Mouse (Mus musculus) G1E-ER4 (cell line): ENCODE measurements around the gene Nadsyn1. TPM values are rescaled to one million over a fixed set of nuclear protein-coding genes. Genes with fewer than 3 reads are reported as not detected.

Source experiments
- GATA1 ChIP-seq: IDR thresholded peaks from one replicate; pipeline ENCODE4 v1.8.0; 2012; ENCODE audit warnings: low read length, inconsistent platforms
- polyA plus RNA-seq: library from polyadenylated mRNA; stranded (reverse); fragments of >175 nt; gene quantifications from 2 replicates; pipeline ENCODE4 v1.2.3, GENCODE M21; 2012

Nadsyn1 gene
- polyA plus RNA-seq, 1 experiment: 1.8 TPM

- TF ChIP-seq GATA1: no peak
These were observed 73.6 kb downstream of the Nadsyn1 start for GRCm38 (mm10) chr7:143749045-143749444.

DNA sequence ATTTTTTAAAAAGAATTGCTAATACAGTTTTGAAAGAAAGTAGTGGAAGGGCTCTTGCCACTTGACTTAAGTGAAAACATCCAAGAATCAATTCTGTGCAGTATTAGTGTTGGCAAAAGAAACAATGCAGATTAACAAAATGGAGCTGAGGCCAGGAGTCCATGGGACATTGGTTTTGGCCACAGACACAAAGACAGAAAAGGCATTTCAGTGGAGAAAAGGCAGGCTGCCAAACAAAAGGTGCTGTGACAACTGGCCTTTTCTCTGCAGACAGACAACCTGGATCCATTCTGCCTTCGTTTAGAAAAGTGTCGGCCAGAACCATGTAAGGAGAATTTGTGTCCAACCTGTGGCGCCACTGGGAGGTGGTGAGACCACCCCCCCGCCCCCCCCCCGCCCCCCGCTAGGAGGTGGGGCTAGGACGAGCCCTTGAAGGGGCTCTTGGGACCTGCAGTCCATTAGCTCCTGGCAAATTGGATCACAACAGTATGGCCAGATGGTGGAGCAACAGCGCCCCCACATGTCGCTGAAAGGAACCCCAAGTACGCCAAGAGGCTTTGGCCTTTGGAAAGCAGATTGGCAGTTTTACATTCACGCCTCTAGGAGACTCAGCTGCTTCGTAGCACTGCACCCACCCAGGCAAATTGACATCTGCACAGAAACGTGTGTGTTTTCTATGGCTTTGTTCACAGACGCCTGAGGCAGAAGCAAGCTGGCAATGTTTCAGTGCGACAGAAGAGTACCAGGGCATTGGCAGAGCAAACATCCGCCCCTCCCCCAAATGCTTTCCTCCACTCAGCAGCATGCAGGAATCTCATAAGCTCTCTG, 74.4 kb downstream of the Nadsyn1 start:
- TF ChIP-seq GATA1: no peak

Other genes with a start within 250 kb of the Nadsyn1 start
- 52.3 and 53.8 TPM in 2 replicates for gene Cars, start 222.8 kb downstream of the Nadsyn1 start, polyA plus RNA-seq
- gene Tnfrsf26, start 194.1 kb downstream of the Nadsyn1 start, polyA plus RNA-seq: not detected in 2 replicates
- not detected in 2 replicates for gene Tnfrsf22, start 173.2 kb downstream of the Nadsyn1 start, polyA plus RNA-seq
- gene Tnfrsf23, start 137.0 kb downstream of the Nadsyn1 start, polyA plus RNA-seq: not detected in 2 replicates
- not detected in 2 replicates for gene Osbpl5, start 65.9 kb downstream of the Nadsyn1 start, polyA plus RNA-seq
- gene Mrgprg, start 55.9 kb downstream of the Nadsyn1 start, polyA plus RNA-seq: not detected in 2 replicates
- not detected in 2 replicates for gene Mrgpre, start 38.3 kb downstream of the Nadsyn1 start, polyA plus RNA-seq
- 19.0 and 29.5 TPM in 2 replicates for gene Dhcr7, start 296 bp upstream of the Nadsyn1 start, polyA plus RNA-seq
- 0.06 TPM in 1 of 2 replicates, not detected in the other for gene Gm498, start 44.0 kb upstream of the Nadsyn1 start, polyA plus RNA-seq
- gene Shank2, start 179.1 kb upstream of the Nadsyn1 start, polyA plus RNA-seq: not detected in 2 replicates